Comparison of ENCODE assay signal across 8 mouse cellular contexts in genomic region chr7:4792278-4793212, GRCm38 (mm10). TPM values are rescaled to one million over a fixed set of nuclear protein-coding genes. Genes with fewer than 3 reads are reported as not detected.
DNase-seq lines count a peak whose midpoint lies in the region; ATAC-seq and TF ChIP-seq lines count a peak whose summit lies in the region.

Rpl28 (plus strand) TSS chr7:4792874.

- H3K4me1 ChIP-seq in ES-E14 (ENCODE audit: control insufficient read depth in 2 of 2, insufficient read depth in 2 of 2, low read length in 2 of 2, poor library complexity in 1 of 2), result peaks cover 0 to 8% of the 10 kb centered on the region in 2 experiments; a peak in 1 of 4 replicates
- H3K4me1 ChIP-seq in forebrain, embryonic 16.5 days (replicated peaks; ENCODE audit: control insufficient read depth, insufficient read depth, low read length), result peaks cover 28% of the 10 kb centered on the region
- peaks cover 5% of the 10 kb centered on the region; the same call in 1 of the 2 replicates for H3K4me1 ChIP-seq in lung, embryonic 14.5 days (ENCODE audit: insufficient read depth)
- peaks cover 16% of the 10 kb centered on the region for H3K4me1 ChIP-seq in olfactory bulb, adult 2 months (ENCODE audit: control insufficient read depth, insufficient read depth, low read length)
- peaks cover 24% of the 10 kb centered on the region for H3K4me1 ChIP-seq in thymus, adult 2 months (replicated peaks; ENCODE audit: control insufficient read depth, insufficient read depth, low read length)

- in situ Hi-C loops in ES-E14 (cut with MboI; ENCODE audit: low sequenced_read_pairs in 2 of 2, unreplicated experiment in 2 of 2), result no loop called here

- peak within 1 kb of the TSS; percentile 84 to 99 for H3K4me3 ChIP-seq in ES-E14 (ENCODE audit: insufficient read depth in 1 of 2, low read depth in 1 of 2, low read length in 2 of 2, poor library complexity in 1 of 2, severe bottlenecking in 1 of 2)
- H3K4me3 ChIP-seq in forebrain, embryonic 16.5 days (replicated peaks; ENCODE audit: low read length), result peak within 1 kb of the TSS; percentile 79
- peak within 1 kb of the TSS; percentile 97 for H3K4me3 ChIP-seq in layer of hippocampus, adult 2 months
- H3K4me3 ChIP-seq in lung, embryonic 14.5 days (ENCODE audit: low read depth, low read length), result peak within 1 kb of the TSS; percentile 81
- peak within 1 kb of the TSS; percentile 91 for H3K4me3 ChIP-seq in olfactory bulb, adult 2 months (ENCODE audit: insufficient read depth, low read depth, low read length)
- H3K4me3 ChIP-seq in thymus, adult 2 months (ENCODE audit: control insufficient read depth, insufficient read depth, low read length), result peak within 1 kb of the TSS; percentile 94

- H3K36me3 ChIP-seq in ES-E14 (ENCODE audit: control insufficient read depth, insufficient read depth, low read length, poor library complexity, severe bottlenecking), result peaks cover 36% of the 10 kb centered on the region
- peaks cover 17% of the 10 kb centered on the region for H3K36me3 ChIP-seq in forebrain, embryonic 16.5 days (ENCODE audit: control insufficient read depth, insufficient read depth)
- H3K36me3 ChIP-seq in lung, embryonic 14.5 days (ENCODE audit: insufficient read depth), result peaks cover 41% of the 10 kb centered on the region
- peaks cover 37% of the 10 kb centered on the region for H3K36me3 ChIP-seq in thymus, adult 2 months (ENCODE audit: control insufficient read depth, insufficient read depth, low read length)

- 1% methylated on average over 54 of the region's 54 CpGs for WGBS in forebrain, embryonic 16.5 days
- WGBS in lung, embryonic 14.5 days, result 1% methylated on average over 54 of the region's 54 CpGs
- under 1% methylated on average over 53 of the region's 54 CpGs for whole genome bisulfite sequencing in olfactory bulb, adult 2 months
- WGBS in thymus, adult 2 months, result under 1% methylated on average over 53 of the region's 54 CpGs

- no peak for TF ChIP-seq CTCF in layer of hippocampus, adult 2 months (conservative IDR thresholded peaks at IDR 0.05)
- no peak for TF ChIP-seq CTCF in lung, embryonic 14.5 days (IDR thresholded peaks at IDR 0.05; ENCODE audit: low read depth)
- no peak for TF ChIP-seq CTCF in olfactory bulb, adult 2 months (IDR thresholded peaks at IDR 0.05; ENCODE audit: insufficient read depth, low read depth, low read length)
- 0 out of 2 replicates have a peak, but pooled peaks have one; percentile 16 for TF ChIP-seq CTCF in thymus, adult 2 months (IDR thresholded peaks at IDR 0.05; ENCODE audit: borderline replicate concordance, control insufficient read depth, extremely low read depth, insufficient read depth, low read length, poor library complexity)

- DNase-seq in ES-E14 (ENCODE audit: low read depth, low spot score), result peak; percentile 94
- peak; percentile 94 for DNase-seq in cerebellum, adult 11-12 months
- peak; percentile 91 to 92 for DNase-seq in heart, postnatal 36 days
- DNase-seq in layer of hippocampus, adult 2 months (ENCODE audit: low spot score in 2 of 2), result peak; percentile 97
- DNase-seq in lung, embryonic 14.5 days, result peak; percentile 99
- DNase-seq in thymus, adult 2 months, result peak; percentile 93

- intact Hi-C loops in heart, postnatal 36 days (cut with DNase I), result loop anchor here (1.0 to 10.0 kb wide), 5 partner anchors 20 to 640 kb away; partner anchors contain the start of genes Ccdc106, Leng9, Ube2s and Zfp580

- ATAC-seq in forebrain, embryonic 16.5 days, result peak; percentile 93
- ATAC-seq in lung, embryonic 14.5 days (ENCODE audit: insufficient read depth), result peak; percentile 87

- H3K9ac ChIP-seq in ES-E14 (ENCODE audit: insufficient read depth, low read depth, low read length, poor library complexity, severe bottlenecking), result peak within 1 kb of the TSS; percentile 100
- peak within 1 kb of the TSS; percentile 88 for H3K9ac ChIP-seq in forebrain, embryonic 16.5 days (replicated peaks; ENCODE audit: low read depth, low read length)
- peak within 1 kb of the TSS; percentile 97 for H3K9ac ChIP-seq in lung, embryonic 14.5 days

- TF ChIP-seq POLR2A in olfactory bulb, adult 2 months (IDR thresholded peaks at IDR 0.05; ENCODE audit: insufficient read depth, low read depth, low read length), result peak; percentile 96
- TF ChIP-seq POLR2A in thymus, adult 2 months (IDR thresholded peaks at IDR 0.05; ENCODE audit: control insufficient read depth, extremely low read depth, insufficient read depth, low read length, poor library complexity), result peak; percentile 87

- peak within 1 kb of the TSS; percentile 87 for H3K4me2 ChIP-seq in forebrain, embryonic 16.5 days (ENCODE audit: low read length)
- H3K4me2 ChIP-seq in lung, embryonic 14.5 days, result peak within 1 kb of the TSS; percentile 81

- peaks cover 9% of the 10 kb centered on the region for H3K27me3 ChIP-seq in forebrain, embryonic 16.5 days (replicated peaks; ENCODE audit: control insufficient read depth, insufficient read depth, low read length)
- H3K27me3 ChIP-seq in lung, embryonic 14.5 days (ENCODE audit: insufficient read depth, low read length), result peaks cover 6% of the 10 kb centered on the region; the same call in 1 of the 2 replicates
- H3K27me3 ChIP-seq in thymus, adult 2 months (ENCODE audit: control insufficient read depth, insufficient read depth, low read length), result no peaks in the 10 kb centered on the region; the same call in 1 of the 2 replicates

- H3K27ac ChIP-seq in ES-E14 (ENCODE audit: insufficient read depth, low read depth, low read length, poor library complexity, severe bottlenecking), result peak within 1 kb of the TSS; percentile 94
- peak within 1 kb of the TSS; percentile 82 for H3K27ac ChIP-seq in forebrain, embryonic 16.5 days (ENCODE audit: low read length)
- H3K27ac ChIP-seq in layer of hippocampus, adult 2 months, result peak within 1 kb of the TSS; percentile 98
- H3K27ac ChIP-seq in lung, embryonic 14.5 days (ENCODE audit: low read depth), result peak within 1 kb of the TSS; percentile 98
- peak within 1 kb of the TSS; percentile 68 for H3K27ac ChIP-seq in olfactory bulb, adult 2 months (ENCODE audit: insufficient read depth, low read depth, low read length)
- H3K27ac ChIP-seq in thymus, adult 2 months (ENCODE audit: control insufficient read depth, insufficient read depth, low read length), result peak within 1 kb of the TSS; percentile 57

- H3K9me3 ChIP-seq in ES-E14 (ENCODE audit: control insufficient read depth, insufficient read depth, low read depth, low read length), result no peaks in the 10 kb centered on the region
- H3K9me3 ChIP-seq in forebrain, embryonic 16.5 days (ENCODE audit: control insufficient read depth, low read length), result no peaks in the 10 kb centered on the region
- H3K9me3 ChIP-seq in lung, embryonic 14.5 days (ENCODE audit: low read depth, low read length), result no peaks in the 10 kb centered on the region

TF ChIP-seq in ES-E14, 5 proteins besides CTCF, POLR2A, EP300 and RAD21:
- TF ChIP-seq CHD2 (IDR thresholded peaks at IDR 0.05; ENCODE audit: low read depth, low read length), result peak; percentile 90
- no peak for TF ChIP-seq ZC3H11A (IDR thresholded peaks at IDR 0.05; ENCODE audit: borderline replicate concordance, low read depth, low read length)
- TF ChIP-seq MAFK (IDR thresholded peaks at IDR 0.05; ENCODE audit: insufficient read depth, low read depth, low read length), result no peak
- no peak for TF ChIP-seq ZNF384 (IDR thresholded peaks at IDR 0.05; ENCODE audit: low read depth, low read length)
- TF ChIP-seq HCFC1 (IDR thresholded peaks at IDR 0.05; ENCODE audit: borderline replicate concordance, insufficient read depth, low read length), result peak; percentile 84

RNA-seq across cellular contexts. Expression of gene Rpl28, which starts in this region (rescaled TPM):
- 1,352 and 1,377 TPM in 2 replicates for total RNA-seq in ES-E14 (2012; rRNA removed)
- 173 and 179 TPM in 2 replicates for polyA plus RNA-seq in forebrain, embryonic 16.5 days (2015; fragmentation: Nextera tagmentation; extraction: Ambion mirVana)
- 100 to 1,000 TPM; 515 to 545 TPM for total RNA-seq in heart, postnatal 36 days (2021)
- 100 to 1,000 TPM; 458 to 462 TPM for total RNA-seq in layer of hippocampus, adult 2 months (2021)
- 294 and 337 TPM in 2 replicates for polyA plus RNA-seq in lung, embryonic 14.5 days (2014; fragmentation: Nextera tagmentation; extraction: Ambion mirVana)
- not detected in 2 replicates for polyA plus RNA-seq in olfactory bulb, adult 2 months (2012; ENCODE audit: insufficient read depth, insufficient read length, low replicate concordance, missing spikeins)
- polyA plus RNA-seq in thymus, adult 2 months (2012; rRNA removed), result 367 and 512 TPM in 2 replicates

Comparison
In these comparisons a context has a peak if more than half of its experiments do, and no peak if none do; other contexts are left out.
1. Peak in every context shown above with its lines: DNase-seq, ATAC-seq, H3K4me3 ChIP-seq and H3K27ac ChIP-seq.